Mouse (Mus musculus): ENCODE measurements at regions not wholly inside any gene's neighbourhood (a gene's known extent, or its start where the extent isn't known, plus 50 kb on each side); places are given as distances from the start of the nearest gene placed in this dataset.

DNA sequence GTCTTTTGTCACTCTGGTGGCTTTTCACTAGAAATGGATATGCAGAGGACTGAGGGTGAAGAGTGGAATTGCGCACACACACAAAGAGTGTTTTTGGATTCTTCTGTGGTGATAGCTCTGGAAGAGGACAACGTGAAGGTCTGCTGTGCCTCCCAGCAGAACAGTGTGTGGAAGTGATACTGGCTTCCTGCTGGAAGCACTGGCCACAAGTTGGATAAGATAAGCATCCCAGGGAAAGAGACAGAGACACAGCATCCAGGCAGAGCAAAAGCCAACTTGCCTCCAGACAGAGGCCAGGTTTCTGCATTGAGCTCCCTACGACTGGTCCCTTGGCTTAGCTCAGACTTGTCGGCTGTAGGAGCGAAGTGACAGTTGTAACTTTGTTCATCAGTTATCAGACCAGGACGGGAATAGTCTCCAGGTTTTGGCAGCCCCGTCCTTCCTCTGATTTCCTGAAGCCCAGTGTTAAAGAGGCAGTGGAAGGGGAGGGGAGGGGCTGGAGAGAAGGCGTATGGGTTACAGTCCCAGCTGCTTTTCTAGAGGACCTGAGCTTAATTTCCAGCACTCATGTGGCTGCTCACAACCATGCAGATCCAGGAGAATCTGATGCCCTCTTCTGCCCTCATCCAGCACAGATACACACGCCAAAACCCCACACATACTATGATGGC, 89.2 kb downstream of the Tmem170b start:
- TF ChIP-seq MAZ (IDR thresholded peaks at IDR 0.05; ENCODE audit: low read depth, low read length) (no peak), CTCF (IDR thresholded peaks at IDR 0.05 in 2 of 3, conservative IDR thresholded peaks at IDR 0.05 in 1 of 3; ENCODE audit: control insufficient read depth in 1 of 3, insufficient read depth in 1 of 3, low read depth in 2 of 3, low read length in 3 of 3, poor library complexity in 1 of 3, severe bottlenecking in 1 of 3) (no peak), MXI1 (IDR thresholded peaks at IDR 0.05; ENCODE audit: low read depth, low read length) (no peak), POLR2A (IDR thresholded peaks at IDR 0.05; ENCODE audit: control insufficient read depth in 1 of 2, insufficient read depth in 1 of 2, low read depth in 1 of 2, low read length in 2 of 2, poor library complexity in 1 of 2) (no peak), ELF1 (IDR thresholded peaks at IDR 0.05; ENCODE audit: low read depth, low read length) (no peak), MAFK (IDR thresholded peaks at IDR 0.05; ENCODE audit: borderline replicate concordance, low read depth, low read length) (no peak), GATA1 (IDR thresholded peaks at IDR 0.05; ENCODE audit: low read depth, low read length) (no peak), EP300 (IDR thresholded peaks at IDR 0.05; ENCODE audit: low read depth in 1 of 2, low read length in 2 of 2) (no peak), SMC3 (IDR thresholded peaks at IDR 0.05; ENCODE audit: low read depth, low read length) (no peak), USF1 (IDR thresholded peaks at IDR 0.05; ENCODE audit: low read depth, low read length) (no peak), BHLHE40 (IDR thresholded peaks at IDR 0.05; ENCODE audit: borderline replicate concordance, low read depth, low read length) (no peak), MYC (IDR thresholded peaks at IDR 0.05; ENCODE audit: low read depth, low read length) (no peak), NRF1 (IDR thresholded peaks at IDR 0.05; ENCODE audit: insufficient read depth, low read depth, low read length, poor library complexity, severe bottlenecking) (no peak)
